Mouse (Mus musculus) embryonic facial prominence, embryonic 15.5 days (tissue): ENCODE measurements around the gene Cox18. TPM values are rescaled to one million over a fixed set of nuclear protein-coding genes. Genes with fewer than 3 reads are reported as not detected.

ENCODE experiments used
- ATAC-seq: fragments of 200-750 bp; cut with Nextera tagmentation; 2 replicates; pipeline ENCODE4 v1.8.0; 2017; ENCODE audit warnings: low read depth, moderate TSS enrichment; ENCODE audit not compliant: insufficient number of reproducible peaks, low FRiP score, low TSS enrichment
- H3K27ac ChIP-seq: fragments of 300-500 bp; sonication (generic); replicated peaks from 2 replicates; pipeline ENCODE4 v1.5.1; 2015; ENCODE audit warnings: mild to moderate bottlenecking, inconsistent platforms
- H3K27me3 ChIP-seq: fragments of 300-500 bp; sonication (generic); 2 replicates; pipeline ENCODE4 v1.6.1; 2015; ENCODE audit warnings: inconsistent platforms
- H3K36me3 ChIP-seq: fragments of 300-500 bp; sonication (generic); 2 replicates; pipeline ENCODE4 v1.6.1; 2015; ENCODE audit warnings: mild to moderate bottlenecking, inconsistent platforms
- H3K4me1 ChIP-seq: fragments of 300-500 bp; sonication (generic); 2 replicates; pipeline ENCODE4 v1.6.1; 2015; ENCODE audit warnings: inconsistent platforms
- H3K4me2 ChIP-seq: fragments of 300-500 bp; sonication (generic); replicated peaks from 2 replicates; pipeline ENCODE4 v1.6.1; 2015; ENCODE audit warnings: mild to moderate bottlenecking, inconsistent platforms
- H3K4me3 ChIP-seq: fragments of 300-500 bp; sonication (generic); replicated peaks from 2 replicates; pipeline ENCODE4 v1.5.1; 2015; ENCODE audit warnings: mild to moderate bottlenecking, inconsistent platforms
- H3K9ac ChIP-seq: fragments of 300-500 bp; sonication (generic); 2 replicates; pipeline ENCODE4 v1.6.1; 2015; ENCODE audit warnings: inconsistent platforms
- H3K9me3 ChIP-seq: fragments of 300-500 bp; sonication (generic); replicated peaks from 2 replicates; pipeline ENCODE4 v1.6.1; 2016; ENCODE audit warnings: inconsistent platforms
- WGBS: fragments of 180-500 bp; shearing (Covaris S2); methylation state at CpG from one replicate; pipeline ENCODE4 v1.1.7; 2015; 5-methylcytosine and 5-hydroxymethylcytosine counted together
- polyA plus RNA-seq: library from polyadenylated mRNA; unstranded; fragments of >200 nt; fragmentation: Nextera tagmentation; extraction: Ambion mirVana; gene quantifications from 2 replicates; pipeline ENCODE4 v1.2.1, GENCODE M21; 2015

The Cox18 gene
- polyA plus RNA-seq, 1 experiment from 2014 or later = 33.3 TPM

DNA sequence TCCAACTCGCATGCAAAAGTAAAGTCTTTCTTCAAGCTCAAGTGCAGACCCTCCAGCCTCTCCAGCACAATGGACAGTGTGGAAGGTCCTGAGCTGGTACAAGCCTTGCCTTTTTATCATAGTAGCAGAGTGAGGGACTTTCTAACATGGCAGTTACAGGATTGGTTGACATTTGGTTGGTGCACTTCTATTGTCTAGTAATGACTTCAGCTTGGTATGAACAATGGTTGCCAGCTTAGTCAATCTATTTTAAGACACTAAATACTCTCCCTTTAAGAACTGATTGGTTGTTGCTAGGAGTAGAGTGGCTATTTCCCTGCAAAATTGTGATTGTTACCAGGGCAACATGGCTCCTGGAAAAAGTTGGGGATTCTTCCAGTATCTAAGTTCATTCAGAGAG is 45.7 kb downstream of the Cox18 start:
- 87% methylated on average over 1 of the region's 1 CpGs for WGBS
- no peaks in the 10 kb centered on the region for H3K36me3 ChIP-seq

More for the DNA sequence above, 45.7 kb downstream of the Cox18 start:
- no peak for ATAC-seq
- H3K4me3 ChIP-seq = no peak overlapping the region
- no peak overlapping the region for H3K4me2 ChIP-seq
- no peak overlapping the region for H3K27ac ChIP-seq
- H3K4me1 ChIP-seq = no peaks in the 10 kb centered on the region
- H3K9me3 ChIP-seq = no peaks in the 10 kb centered on the region
- H3K27me3 ChIP-seq = no peaks in the 10 kb centered on the region
- no peak overlapping the region for H3K9ac ChIP-seq

Other genes starting within 250 kb of the Cox18 start
- 24.6 and 25.9 TPM in 2 replicates for gene Ankrd17, start 142.6 kb upstream of the Cox18 start, polyA plus RNA-seq
- gene Gm9958, start 143.2 kb upstream of the Cox18 start, polyA plus RNA-seq = 6.9 and 7.1 TPM in 2 replicates
- 2.6 and 3.1 TPM in 2 replicates for gene Alb, start 236.9 kb upstream of the Cox18 start, polyA plus RNA-seq